Mouse (Mus musculus): ENCODE results near the gene Olfr1012. TPM values are rescaled to one million over a fixed set of nuclear protein-coding genes. Genes with fewer than 3 reads are reported as not detected.

The Olfr1012 gene
- not detected in 2 replicates for polyA plus RNA-seq (2015; fragmentation: Nextera tagmentation; extraction: Ambion mirVana)

GRCm38 (mm10) chr2:85762666-85763065 lies at the start of gene Olfr1012:
TSS of gene Olfr1012 (minus strand) at chr2:85762766.
- no peaks in the 10 kb centered on the region for H3K36me3 ChIP-seq (ENCODE audit: insufficient read depth, low read length)
- H3K4me2 ChIP-seq (ENCODE audit: low read length), result no peak within 1 kb of the TSS
- H3K27ac ChIP-seq, result no peak within 1 kb of the TSS
- H3K9me3 ChIP-seq (replicated peaks; ENCODE audit: low read length), result no peaks in the 10 kb centered on the region
- 66% methylated on average over 1 of the region's 1 CpGs for WGBS
- no peaks in the 10 kb centered on the region for H3K4me1 ChIP-seq (replicated peaks; ENCODE audit: insufficient read depth, low read length)
- no peak for ATAC-seq (replicated peaks; ENCODE audit: low FRiP score, low read depth)
- no peaks in the 10 kb centered on the region for H3K27me3 ChIP-seq (ENCODE audit: insufficient read depth, low read length)
- DNase-seq (ENCODE audit: low spot score), result no peak
- TF ChIP-seq CTCF (IDR thresholded peaks at IDR 0.05; ENCODE audit: low read depth), result no peak
- no peak within 1 kb of the TSS for H3K4me3 ChIP-seq (replicated peaks; ENCODE audit: low read depth, low read length)
- H3K9ac ChIP-seq (ENCODE audit: low read depth, low read length), result no peak within 1 kb of the TSS

GRCm38 (mm10) chr2:85804501-85804900 lies 41.9 kb upstream of the Olfr1012 start:
- H3K4me3 ChIP-seq (replicated peaks; ENCODE audit: low read depth, low read length), result no peak overlapping the region
- H3K4me1 ChIP-seq (replicated peaks; ENCODE audit: insufficient read depth, low read length), result no peaks in the 10 kb centered on the region
- ATAC-seq (replicated peaks; ENCODE audit: low FRiP score, low read depth), result no peak
- DNase-seq (ENCODE audit: low spot score), result no peak
- no peak overlapping the region for H3K27ac ChIP-seq
- no peak overlapping the region for H3K9ac ChIP-seq (ENCODE audit: low read depth, low read length)
- no peaks in the 10 kb centered on the region for H3K9me3 ChIP-seq (replicated peaks; ENCODE audit: low read length)
- whole genome bisulfite sequencing, result 88% methylated on average over 4 of the region's 4 CpGs
- H3K27me3 ChIP-seq (ENCODE audit: insufficient read depth, low read length), result no peaks in the 10 kb centered on the region
- TF ChIP-seq CTCF (IDR thresholded peaks at IDR 0.05; ENCODE audit: low read depth), result no peak
- H3K36me3 ChIP-seq (ENCODE audit: insufficient read depth, low read length), result no peaks in the 10 kb centered on the region
- no peak overlapping the region for H3K4me2 ChIP-seq (ENCODE audit: low read length)

GRCm38 (mm10) chr2:85802444-85802843 lies 39.9 kb upstream of the Olfr1012 start, which contains the start of gene Olfr1016:
TSS of gene Olfr1016 (minus strand) at chr2:85802544.
- no peak for ATAC-seq (replicated peaks; ENCODE audit: low FRiP score, low read depth)
- Histone ChIP-seq H3K4me1 (replicated peaks; ENCODE audit: insufficient read depth, low read length) (no peaks in the 10 kb centered on the region), H3K4me3 (replicated peaks; ENCODE audit: low read depth, low read length) (no peak within 1 kb of the TSS), H3K36me3 (ENCODE audit: insufficient read depth, low read length) (no peaks in the 10 kb centered on the region), H3K9ac (ENCODE audit: low read depth, low read length) (no peak within 1 kb of the TSS), H3K27ac (no peak within 1 kb of the TSS), H3K27me3 (ENCODE audit: insufficient read depth, low read length) (no peaks in the 10 kb centered on the region), H3K9me3 (replicated peaks; ENCODE audit: low read length) (no peaks in the 10 kb centered on the region), H3K4me2 (ENCODE audit: low read length) (no peak within 1 kb of the TSS)
- TF ChIP-seq CTCF (IDR thresholded peaks at IDR 0.05; ENCODE audit: low read depth), result no peak
- 87% methylated on average over 2 of the region's 2 CpGs for WGBS
- DNase-seq (ENCODE audit: low spot score), result no peak

- Histone ChIP-seq H3K27me3 (ENCODE audit: insufficient read depth, low read length) (no peaks in the 10 kb centered on the region), H3K4me3 (replicated peaks; ENCODE audit: low read depth, low read length) (no peak overlapping the region), H3K36me3 (ENCODE audit: insufficient read depth, low read length) (no peaks in the 10 kb centered on the region), H3K27ac (no peak overlapping the region), H3K9ac (ENCODE audit: low read depth, low read length) (no peak overlapping the region), H3K4me2 (ENCODE audit: low read length) (no peak overlapping the region), H3K9me3 (replicated peaks; ENCODE audit: low read length) (no peaks in the 10 kb centered on the region), H3K4me1 (replicated peaks; ENCODE audit: insufficient read depth, low read length) (no peaks in the 10 kb centered on the region)
- DNase-seq (ENCODE audit: low spot score) (no peak), ATAC-seq (replicated peaks; ENCODE audit: low FRiP score, low read depth) (no peak)
- 70% methylated on average over 2 of the region's 2 CpGs for WGBS
- no peak for TF ChIP-seq CTCF (IDR thresholded peaks at IDR 0.05; ENCODE audit: low read depth)
Measured at GRCm38 (mm10) chr2:85792331-85792730, 29.8 kb upstream of the Olfr1012 start.

GRCm38 (mm10) chr2:85781717-85782116 lies 19.2 kb upstream of the Olfr1012 start, which contains the start of gene Olfr1015:
TSS of gene Olfr1015 (plus strand) at chr2:85782017.
- TF ChIP-seq CTCF (IDR thresholded peaks at IDR 0.05; ENCODE audit: low read depth), result no peak
- no peak within 1 kb of the TSS for H3K9ac ChIP-seq (ENCODE audit: low read depth, low read length)
- ATAC-seq (replicated peaks; ENCODE audit: low FRiP score, low read depth) (no peak), DNase-seq (ENCODE audit: low spot score) (no peak)
- no peaks in the 10 kb centered on the region for H3K27me3 ChIP-seq (ENCODE audit: insufficient read depth, low read length)
- H3K4me1 ChIP-seq (replicated peaks; ENCODE audit: insufficient read depth, low read length), result no peaks in the 10 kb centered on the region
- no peak within 1 kb of the TSS for H3K27ac ChIP-seq
- no peaks in the 10 kb centered on the region for H3K36me3 ChIP-seq (ENCODE audit: insufficient read depth, low read length)
- no peak within 1 kb of the TSS for H3K4me3 ChIP-seq (replicated peaks; ENCODE audit: low read depth, low read length)
- no peak within 1 kb of the TSS for H3K4me2 ChIP-seq (ENCODE audit: low read length)
- no peaks in the 10 kb centered on the region for H3K9me3 ChIP-seq (replicated peaks; ENCODE audit: low read length)

- no peaks in the 10 kb centered on the region for H3K36me3 ChIP-seq (ENCODE audit: insufficient read depth, low read length)
- no peaks in the 10 kb centered on the region for H3K9me3 ChIP-seq (replicated peaks; ENCODE audit: low read length)
- DNase-seq (ENCODE audit: low spot score) (no peak), ATAC-seq (replicated peaks; ENCODE audit: low FRiP score, low read depth) (no peak)
- no peaks in the 10 kb centered on the region for H3K27me3 ChIP-seq (ENCODE audit: insufficient read depth, low read length)
- TF ChIP-seq CTCF (IDR thresholded peaks at IDR 0.05; ENCODE audit: low read depth), result no peak
- H3K4me2 ChIP-seq (ENCODE audit: low read length), result no peak within 1 kb of the TSS
- no peaks in the 10 kb centered on the region for H3K4me1 ChIP-seq (replicated peaks; ENCODE audit: insufficient read depth, low read length)
- no peak within 1 kb of the TSS for H3K4me3 ChIP-seq (replicated peaks; ENCODE audit: low read depth, low read length)
- no peak within 1 kb of the TSS for H3K27ac ChIP-seq
- H3K9ac ChIP-seq (ENCODE audit: low read depth, low read length), result no peak within 1 kb of the TSS
Measured at GRCm38 (mm10) chr2:85772413-85772812, 9.8 kb upstream of the Olfr1012 start, which contains the start of gene Olfr1014. TSS of gene Olfr1014 (plus strand) at chr2:85772713.

DNA sequence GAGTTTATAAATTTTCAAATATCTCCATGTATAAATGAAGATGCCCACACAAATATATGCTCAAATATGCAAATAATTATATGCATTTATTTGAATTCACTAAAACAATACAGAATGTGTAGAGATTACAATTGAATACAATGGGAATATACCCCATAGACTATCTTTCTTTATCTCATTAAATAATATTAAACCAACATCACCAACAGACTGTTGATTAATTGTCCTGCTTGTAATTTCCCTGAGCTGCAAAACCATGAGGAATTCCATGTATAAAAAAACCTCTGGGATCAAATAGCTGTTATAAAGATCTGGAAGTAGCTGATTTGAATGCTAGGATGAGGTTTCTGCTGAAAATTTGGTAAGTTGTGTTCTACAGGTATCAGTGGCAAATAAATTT lies 4.2 kb upstream of the Olfr1012 start, which contains the start of gene Olfr1013:
Gene Olfr1013, plus strand, starts transcription at position 301 of the 400 bp plus-strand sequence.
- H3K36me3 ChIP-seq (ENCODE audit: insufficient read depth, low read length), result no peaks in the 10 kb centered on the region
- no peak for ATAC-seq (replicated peaks; ENCODE audit: low FRiP score, low read depth)
- H3K9ac ChIP-seq (ENCODE audit: low read depth, low read length), result no peak within 1 kb of the TSS
- no peak within 1 kb of the TSS for H3K4me2 ChIP-seq (ENCODE audit: low read length)
- H3K4me1 ChIP-seq (replicated peaks; ENCODE audit: insufficient read depth, low read length), result no peaks in the 10 kb centered on the region
- no peak for DNase-seq (ENCODE audit: low spot score)
- H3K27me3 ChIP-seq (ENCODE audit: insufficient read depth, low read length), result no peaks in the 10 kb centered on the region
- TF ChIP-seq CTCF (IDR thresholded peaks at IDR 0.05; ENCODE audit: low read depth), result no peak
- H3K9me3 ChIP-seq (replicated peaks; ENCODE audit: low read length), result no peaks in the 10 kb centered on the region
- H3K4me3 ChIP-seq (replicated peaks; ENCODE audit: low read depth, low read length), result no peak within 1 kb of the TSS
- H3K27ac ChIP-seq, result no peak within 1 kb of the TSS

Measured in kidney, postnatal 0 days (tissue).